In genomic region chr6:90987561-90988298, GRCm38 (mm10) we compare ENCODE assay signal across 8 mouse cellular contexts. TPM values are rescaled to one million over a fixed set of nuclear protein-coding genes. Genes with fewer than 3 reads are reported as not detected.
DNase-seq lines count a peak whose midpoint lies in the region; ATAC-seq and TF ChIP-seq lines count a peak whose summit lies in the region.

No protein-coding gene starts in this region.

- TF ChIP-seq CTCF in cerebellum, adult 2 months (IDR thresholded peaks at IDR 0.05; ENCODE audit: borderline replicate concordance, insufficient read depth, low read depth, low read length) = no peak
- TF ChIP-seq CTCF in cortical plate, adult 2 months (IDR thresholded peaks at IDR 0.05; ENCODE audit: extremely low read depth, insufficient read depth, low read length) = no peak
- TF ChIP-seq CTCF in testis, adult 2 months (IDR thresholded peaks at IDR 0.05; ENCODE audit: control insufficient read depth, insufficient read depth, insufficient replicate concordance, low read depth, low read length) = no peak

- no peaks in the 10 kb centered on the region for H3K4me1 ChIP-seq in cerebellum, adult 2 months (ENCODE audit: control insufficient read depth, insufficient read depth, low read length)
- H3K4me1 ChIP-seq in cortical plate, adult 2 months (ENCODE audit: control insufficient read depth, insufficient read depth, low read length) = peaks cover 5% of the 10 kb centered on the region
- peaks cover 5% of the 10 kb centered on the region for H3K4me1 ChIP-seq in limb, embryonic 11.5 days (ENCODE audit: control insufficient read depth, insufficient read depth, low read length)
- peaks cover 15% of the 10 kb centered on the region for H3K4me1 ChIP-seq in midbrain, embryonic 15.5 days
- H3K4me1 ChIP-seq in testis, adult 2 months (ENCODE audit: control insufficient read depth, insufficient read depth, low read length) = peaks cover 8% of the 10 kb centered on the region

- no peak overlapping the region for H3K27ac ChIP-seq in cerebellum, adult 2 months (ENCODE audit: insufficient read depth, low read length)
- peak overlapping the region; percentile 4 for H3K27ac ChIP-seq in cortical plate, adult 2 months (ENCODE audit: insufficient read depth, low read length)
- no peak overlapping the region for H3K27ac ChIP-seq in limb, embryonic 11.5 days (replicated peaks; ENCODE audit: low read depth, low read length)
- H3K27ac ChIP-seq in midbrain, embryonic 15.5 days = peak overlapping the region; percentile 59
- peak overlapping the region; percentile 19; the same call in 1 of the 2 replicates for H3K27ac ChIP-seq in testis, adult 2 months (ENCODE audit: control insufficient read depth, insufficient read depth, low read depth, low read length)

- intact Hi-C loops in heart, postnatal 10 days (cut with DNase I) = no loop called here

- peak overlapping the region; percentile 66 for H3K9ac ChIP-seq in limb, embryonic 11.5 days (ENCODE audit: low read length)
- H3K9ac ChIP-seq in midbrain, embryonic 15.5 days = peak overlapping the region; percentile 62

- peak; percentile 5; the same call in 1 of the 2 replicates for ATAC-seq in limb, embryonic 11.5 days (ENCODE audit: insufficient number of reproducible peaks, low FRiP score, low TSS enrichment, low read depth)
- peak; percentile 46 for ATAC-seq in midbrain, embryonic 15.5 days (replicated peaks)

- no peak for TF ChIP-seq POLR2A in cerebellum, adult 2 months (IDR thresholded peaks at IDR 0.05; ENCODE audit: borderline replicate concordance, insufficient read depth, low read length)
- no peak for TF ChIP-seq POLR2A in cortical plate, adult 2 months (IDR thresholded peaks at IDR 0.05; ENCODE audit: extremely low read depth, insufficient read depth, low read length)
- no peak for TF ChIP-seq POLR2A in testis, adult 2 months (IDR thresholded peaks at IDR 0.05; ENCODE audit: control insufficient read depth, low read depth, low read length)

- peak overlapping the region; percentile 97 for H3K4me2 ChIP-seq in limb, embryonic 11.5 days (ENCODE audit: low read depth, severe bottlenecking)
- peak overlapping the region; percentile 95 for H3K4me2 ChIP-seq in midbrain, embryonic 15.5 days

- H3K9me3 ChIP-seq in limb, embryonic 11.5 days (ENCODE audit: control insufficient read depth, low read length) = no peaks in the 10 kb centered on the region
- H3K9me3 ChIP-seq in midbrain, embryonic 15.5 days = peaks cover 3% of the 10 kb centered on the region; the same call in 1 of the 2 replicates

- H3K27me3 ChIP-seq in cerebellum, adult 2 months (ENCODE audit: control insufficient read depth, insufficient read depth, low read length) = peaks cover 1% of the 10 kb centered on the region; the same call in 1 of the 2 replicates
- H3K27me3 ChIP-seq in limb, embryonic 11.5 days (ENCODE audit: control insufficient read depth, insufficient read depth, low read length) = peaks cover 7% of the 10 kb centered on the region; the same call in 1 of the 2 replicates
- H3K27me3 ChIP-seq in midbrain, embryonic 15.5 days (replicated peaks) = peaks cover 10% of the 10 kb centered on the region; the same call in 1 of the 2 replicates
- no peaks in the 10 kb centered on the region; the same call in 1 of the 2 replicates for H3K27me3 ChIP-seq in testis, adult 2 months (ENCODE audit: control insufficient read depth, insufficient read depth, low read length)

- H3K4me3 ChIP-seq in cerebellum, adult 2 months (replicated peaks; ENCODE audit: insufficient read depth, low read depth, low read length) = peak overlapping the region; percentile 52
- H3K4me3 ChIP-seq in cortical plate, adult 2 months (ENCODE audit: insufficient read depth, low read length) = peak overlapping the region; percentile 52
- peak overlapping the region; percentile 58 for H3K4me3 ChIP-seq in limb, embryonic 11.5 days (ENCODE audit: low read depth, low read length)
- H3K4me3 ChIP-seq in midbrain, embryonic 15.5 days = peak overlapping the region; percentile 68
- H3K4me3 ChIP-seq in testis, adult 2 months (ENCODE audit: control insufficient read depth, low read depth, low read length) = peak overlapping the region; percentile 80

- no peaks in the 10 kb centered on the region for H3K36me3 ChIP-seq in limb, embryonic 11.5 days (ENCODE audit: control insufficient read depth, insufficient read depth, low read length)
- no peaks in the 10 kb centered on the region for H3K36me3 ChIP-seq in midbrain, embryonic 15.5 days (replicated peaks)
- H3K36me3 ChIP-seq in testis, adult 2 months (ENCODE audit: control insufficient read depth, insufficient read depth, low read length) = no peaks in the 10 kb centered on the region

- 1% methylated on average over 72 of the region's 76 CpGs for whole genome bisulfite sequencing in cerebellum, adult 2 months
- under 1% methylated on average over 53 of the region's 76 CpGs for WGBS in limb, embryonic 11.5 days
- under 1% methylated on average over 76 of the region's 76 CpGs for WGBS in midbrain, embryonic 15.5 days

- DNase-seq in cerebellum, adult 2 months = peak; percentile 17 to 37
- no peak for DNase-seq in cerebellum, adult 11-12 months
- peak; percentile 3 to 6 for DNase-seq in CD8-positive naive resting alpha-beta T cell, adult 2 months (ENCODE audit: low read depth in 2 of 2, low spot score in 2 of 2)
- peak; percentile 31 to 37 for DNase-seq in heart, postnatal 10 days
- peak; percentile 60 for DNase-seq in limb, embryonic 11.5 days (ENCODE audit: low spot score)

RNA-seq across cellular contexts. Expression of gene Iqsec1, which starts 0.8 kb away (rescaled TPM):
- polyA plus RNA-seq in cerebellum, adult 2 months (2012; rRNA removed) = 244 and 249 TPM in 2 replicates
- 186 and 194 TPM in 2 replicates for polyA plus RNA-seq in cortical plate, adult 2 months (2012; rRNA removed)
- total RNA-seq in heart, postnatal 10 days (2021) = 100 to 1,000 TPM; 127 to 142 TPM
- 8.5 TPM in 2 replicates for polyA plus RNA-seq in limb, embryonic 11.5 days (2014; fragmentation: Nextera tagmentation; extraction: Ambion mirVana)
- 23.3 and 25.9 TPM in 2 replicates for polyA plus RNA-seq in midbrain, embryonic 15.5 days (2015; fragmentation: Nextera tagmentation; extraction: Ambion mirVana)
- polyA plus RNA-seq in testis, adult 2 months (2012; rRNA removed) = 47.2 and 49.8 TPM in 2 replicates

Comparison
In these comparisons a context has a peak if more than half of its experiments do, and no peak if none do; other contexts are left out.
1. H3K27ac ChIP-seq: peak in cortical plate, adult 2 months (single experiment), midbrain, embryonic 15.5 days (single experiment) and testis, adult 2 months (single experiment); none in cerebellum, adult 2 months (single experiment) and limb, embryonic 11.5 days (single experiment).
2. Peak in every context shown above with its lines, with median percentiles within 50 percentile points of each other: H3K4me3 ChIP-seq.